Mouse (Mus musculus) liver, postnatal 0 days (tissue): ENCODE measurements around the gene Gdf9. TPM values are rescaled to one million over a fixed set of nuclear protein-coding genes. Genes with fewer than 3 reads are reported as not detected.

ENCODE experiments used
- ATAC-seq: fragments of 200-750 bp; cut with Nextera tagmentation; 2 replicates; pipeline ENCODE4 v1.8.0; 2017; ENCODE audit warnings: mild to moderate bottlenecking, moderate library complexity
- DNase-seq: peaks from one replicate; pipeline ENCODE4 v3.0.0-alpha.2; 2016
- H3K27ac ChIP-seq: fragments of 300-500 bp; sonication (generic); 2 replicates; pipeline ENCODE4 v1.5.1; 2014; ENCODE audit warnings: antibody characterized with exemption, moderate library complexity, mild to moderate bottlenecking, low read depth
- H3K27me3 ChIP-seq: fragments of 300-500 bp; sonication (generic); 2 replicates; pipeline ENCODE4 v1.6.1; 2014; ENCODE audit warnings: low read length, control low read depth, mixed read lengths; ENCODE audit not compliant: insufficient read depth
- H3K36me3 ChIP-seq: fragments of 300-500 bp; sonication (generic); replicated peaks from 2 replicates; pipeline ENCODE4 v1.6.1; 2014; ENCODE audit warnings: mild to moderate bottlenecking, control low read depth, low read length, moderate library complexity, mixed read lengths; ENCODE audit not compliant: insufficient read depth
- H3K4me1 ChIP-seq: fragments of 300-500 bp; sonication (generic); 2 replicates; pipeline ENCODE4 v1.6.1; 2014; ENCODE audit warnings: antibody characterized with exemption, mild to moderate bottlenecking, control low read depth; ENCODE audit not compliant: insufficient read depth
- H3K4me2 ChIP-seq: fragments of 300-500 bp; sonication (generic); 2 replicates; pipeline ENCODE4 v1.6.1; 2014; ENCODE audit warnings: low read depth, mild to moderate bottlenecking, low read length, moderate library complexity, mixed read lengths
- H3K4me3 ChIP-seq: fragments of 300-500 bp; sonication (generic); 2 replicates; pipeline ENCODE4 v1.5.1; 2014; ENCODE audit warnings: low read depth, low read length
- H3K9ac ChIP-seq: fragments of 300-500 bp; sonication (generic); replicated peaks from 2 replicates; pipeline ENCODE4 v1.6.1; 2014; ENCODE audit warnings: mild to moderate bottlenecking, moderate library complexity
- H3K9me3 ChIP-seq: fragments of 300-500 bp; sonication (generic); 2 replicates; pipeline ENCODE4 v1.6.1; 2016; ENCODE audit warnings: mild to moderate bottlenecking, control low read depth, low read length, mixed read lengths
- CTCF ChIP-seq: sonication (generic); IDR thresholded peaks from 2 replicates; pipeline ENCODE4 v1.5.1; 2016; ENCODE audit warnings: antibody characterized with exemption, low read depth
- EP300 ChIP-seq: IDR thresholded peaks from 2 replicates; pipeline ENCODE4 v1.6.1; 2016; ENCODE audit warnings: antibody characterized with exemption, low read depth, mild to moderate bottlenecking
- WGBS: fragments of 180-500 bp; shearing (Covaris S2); extraction: QIAGEN DNeasy Blood & Tissue Kit; methylation state at CpG from one replicate; pipeline ENCODE4 v1.1.7; 2014; ENCODE audit not compliant: insufficient replicate concordance; 5-methylcytosine and 5-hydroxymethylcytosine counted together
- microRNA-seq: library from miRNA; unstranded; fragments of <30 nt; microRNA quantifications from one replicate; pipeline ENCODE4, GENCODE M21; 2016
- polyA plus RNA-seq: library from polyadenylated mRNA; unstranded; fragments of >200 nt; fragmentation: Nextera tagmentation; extraction: Ambion mirVana; gene quantifications from 2 replicates; pipeline ENCODE4 v1.2.1, GENCODE M21; 2015

Gene Gdf9
- polyA plus RNA-seq, 1 experiment from 2014 or later: 0.15 TPM

- ATAC-seq (peak; percentile 39; the same call in 1 of the 2 replicates), DNase-seq (peak; percentile 70)
- TF ChIP-seq EP300 (no peak), CTCF (no peak)
- 14% methylated on average over 27 of the region's 27 CpGs for WGBS
- Histone ChIP-seq H3K9me3 (no peaks in the 10 kb centered on the region), H3K27me3 (peaks cover 12% of the 10 kb centered on the region), H3K36me3 (no peaks in the 10 kb centered on the region), H3K9ac (no peak overlapping the region), H3K27ac (no peak overlapping the region), H3K4me1 (peaks cover 11% of the 10 kb centered on the region), H3K4me2 (peak overlapping the region; percentile 44), H3K4me3 (no peak overlapping the region)
Observed at GRCm38 (mm10) chr11:53486822-53487594, 56.2 kb downstream of the Gdf9 start.

Small RNA genes within 50 kb of the gene (microRNA-seq; reads per million reads assigned to microRNA genes)
- not detected for gene Mir6920

Other genes starting within 250 kb of the Gdf9 start
- 37.4 and 41.4 TPM in 2 replicates for gene Hspa4, start 130.6 kb upstream of the Gdf9 start, polyA plus RNA-seq
- 6.0 and 7.4 TPM in 2 replicates for gene Zcchc10, start 106.3 kb upstream of the Gdf9 start, polyA plus RNA-seq
- gene Aff4, start 80.2 kb upstream of the Gdf9 start, polyA plus RNA-seq: 9.1 and 12.4 TPM in 2 replicates
- gene Leap2, start 7.9 kb upstream of the Gdf9 start, polyA plus RNA-seq: 198 and 209 TPM in 2 replicates
- gene Uqcrq, start 192 bp upstream of the Gdf9 start, polyA plus RNA-seq: 1,453 and 1,461 TPM in 2 replicates
- 0.06 and 0.25 TPM in 2 replicates for gene Gm10447, start 26.1 kb downstream of the Gdf9 start, polyA plus RNA-seq
- 5.5 TPM in 2 replicates for gene Shroom1, start 26.2 kb downstream of the Gdf9 start, polyA plus RNA-seq
- not detected in 2 replicates for gene Gm9837, start 39.5 kb downstream of the Gdf9 start, polyA plus RNA-seq
- 0.15 and 0.31 TPM in 2 replicates for gene Gm9945, start 49.1 kb downstream of the Gdf9 start, polyA plus RNA-seq
- gene Sowaha, start 49.3 kb downstream of the Gdf9 start, polyA plus RNA-seq: 7.4 and 7.9 TPM in 2 replicates
- 6.2 and 7.2 TPM in 2 replicates for gene Sept8, start 88.2 kb downstream of the Gdf9 start, polyA plus RNA-seq
- 5.3 and 7.1 TPM in 2 replicates for gene Kif3a, start 136.4 kb downstream of the Gdf9 start, polyA plus RNA-seq
- gene Il4, start 187.6 kb downstream of the Gdf9 start, polyA plus RNA-seq: 0.28 TPM in 1 of 2 replicates, not detected in the other
- not detected in 2 replicates for gene Il13, start 203.7 kb downstream of the Gdf9 start, polyA plus RNA-seq